Mouse (Mus musculus): ENCODE results near the gene Diras1. TPM values are rescaled to one million over a fixed set of nuclear protein-coding genes. Genes with fewer than 3 reads are reported as not detected.
A peak's percentile ranks its signal among the peaks of the same experiment; 100 is the strongest.
"Not testable (repeated sequence)": the region's sequence is repeated elsewhere in the genome, so short reads cannot be mapped to it uniquely, and the experiment has no call there.

Gene Diras1
- polyA plus RNA-seq (2016; fragmentation: Nextera tagmentation; extraction: Ambion mirVana) = 8.7 and 11.6 TPM in 2 replicates

- ATAC-seq (ENCODE audit: low FRiP score) = no peak
- Histone ChIP-seq H3K27ac (no peak within 1 kb of the TSS), H3K9me3 (no peaks in the 10 kb centered on the region), H3K27me3 (peaks cover 54% of the 10 kb centered on the region), H3K4me3 (replicated peaks) (peak within 1 kb of the TSS; percentile 48), H3K4me2 (peak within 1 kb of the TSS; percentile 79), H3K36me3 (replicated peaks) (peaks cover 8% of the 10 kb centered on the region), H3K4me1 (peaks cover 13% of the 10 kb centered on the region), H3K9ac (peak within 1 kb of the TSS; percentile 64)
- WGBS = 50% methylated on average over 11 of the region's 12 CpGs
Measured at GRCm38 (mm10) chr10:81025639-81026275, at the start of gene Diras1. Gene Diras1 (minus strand): TSS chr10:81025662.

GRCm38 (mm10) chr10:81073464-81073863, 48.0 kb upstream of the Diras1 start:
- ATAC-seq (ENCODE audit: low FRiP score) = no peak
- Histone ChIP-seq H3K27ac (no peak overlapping the region), H3K27me3 (no peaks in the 10 kb centered on the region), H3K9me3 (no peaks in the 10 kb centered on the region), H3K9ac (no peak overlapping the region), H3K36me3 (replicated peaks) (peaks cover 62% of the 10 kb centered on the region), H3K4me2 (no peak overlapping the region), H3K4me1 (peaks cover 24% of the 10 kb centered on the region), H3K4me3 (replicated peaks) (no peak overlapping the region)
- WGBS = 67% methylated on average over 7 of the region's 7 CpGs

GRCm38 (mm10) chr10:81072290-81072689, 46.8 kb upstream of the Diras1 start:
- no peaks in the 10 kb centered on the region for H3K9me3 ChIP-seq
- H3K27me3 ChIP-seq = no peaks in the 10 kb centered on the region
- no peak overlapping the region for H3K4me2 ChIP-seq
- no peak overlapping the region for H3K4me3 ChIP-seq (replicated peaks)
- peaks cover 24% of the 10 kb centered on the region for H3K4me1 ChIP-seq
- WGBS = 94% methylated on average over 8 of the region's 8 CpGs
- H3K9ac ChIP-seq = no peak overlapping the region
- no peak overlapping the region for H3K27ac ChIP-seq
- ATAC-seq (ENCODE audit: low FRiP score) = no peak
- H3K36me3 ChIP-seq (replicated peaks) = peaks cover 50% of the 10 kb centered on the region

- peak within 1 kb of the TSS; percentile 69 for H3K27ac ChIP-seq
- no peaks in the 10 kb centered on the region for H3K27me3 ChIP-seq
- peak within 1 kb of the TSS; percentile 81 for H3K4me2 ChIP-seq
Measured at GRCm38 (mm10) chr10:81069836-81070235, 44.4 kb upstream of the Diras1 start, which contains the start of gene Thop1. Gene Thop1 (plus strand): TSS chr10:81070035.

GRCm38 (mm10) chr10:81068706-81069105, 43.2 kb upstream of the Diras1 start:
- H3K27ac ChIP-seq = no peak overlapping the region
- H3K9ac ChIP-seq = no peak overlapping the region
- no peak overlapping the region for H3K4me2 ChIP-seq

More at GRCm38 (mm10) chr10:81069836-81070235, 44.4 kb upstream of the Diras1 start, which contains the start of gene Thop1:
- Histone ChIP-seq H3K9ac (peak within 1 kb of the TSS; percentile 82), H3K9me3 (no peaks in the 10 kb centered on the region), H3K36me3 (replicated peaks) (peaks cover 27% of the 10 kb centered on the region), H3K4me1 (peaks cover 26% of the 10 kb centered on the region), H3K4me3 (replicated peaks) (peak within 1 kb of the TSS; percentile 74)
- ATAC-seq (ENCODE audit: low FRiP score) = peak; percentile 98
- 0% methylated on average over 33 of the region's 35 CpGs for WGBS

GRCm38 (mm10) chr10:81064519-81064918, 39.1 kb upstream of the Diras1 start:
- not testable (repeated sequence) for H3K4me2 ChIP-seq; H3K4me3 ChIP-seq (replicated peaks); H3K27ac ChIP-seq; ATAC-seq (ENCODE audit: low FRiP score); H3K9ac ChIP-seq; H3K27me3 ChIP-seq; H3K36me3 ChIP-seq (replicated peaks); H3K9me3 ChIP-seq
- WGBS = 92% methylated on average over 8 of the region's 8 CpGs
- H3K4me1 ChIP-seq = peaks cover 11% of the 10 kb centered on the region

More at GRCm38 (mm10) chr10:81068706-81069105, 43.2 kb upstream of the Diras1 start:
- H3K27me3 ChIP-seq = no peaks in the 10 kb centered on the region
- no peak overlapping the region for H3K4me3 ChIP-seq (replicated peaks)
- H3K9me3 ChIP-seq = no peaks in the 10 kb centered on the region
- peaks cover 26% of the 10 kb centered on the region for H3K4me1 ChIP-seq
- no peak for ATAC-seq (ENCODE audit: low FRiP score)
- WGBS = 75% methylated on average over 5 of the region's 5 CpGs
- H3K36me3 ChIP-seq (replicated peaks) = peaks cover 15% of the 10 kb centered on the region

GRCm38 (mm10) chr10:81062710-81063109, 37.2 kb upstream of the Diras1 start:
- H3K36me3 ChIP-seq (replicated peaks) = peaks cover 6% of the 10 kb centered on the region; the same call in 1 of the 2 replicates
- no peak overlapping the region for H3K4me3 ChIP-seq (replicated peaks)
- H3K27ac ChIP-seq = no peak overlapping the region
- no peak for ATAC-seq (ENCODE audit: low FRiP score)
- H3K9ac ChIP-seq = no peak overlapping the region
- no peaks in the 10 kb centered on the region for H3K27me3 ChIP-seq
- H3K4me1 ChIP-seq = peaks cover 22% of the 10 kb centered on the region
- H3K4me2 ChIP-seq = no peak overlapping the region
- WGBS = 69% methylated on average over 4 of the region's 4 CpGs
- H3K9me3 ChIP-seq = no peaks in the 10 kb centered on the region

GRCm38 (mm10) chr10:81059603-81060543, 34.4 kb upstream of the Diras1 start, which contains the start of gene Sgta:
Gene Sgta (minus strand): TSS chr10:81060181.
- Histone ChIP-seq H3K27me3 (no peaks in the 10 kb centered on the region), H3K36me3 (replicated peaks) (peaks cover 9% of the 10 kb centered on the region), H3K4me2 (peak within 1 kb of the TSS; percentile 91), H3K9ac (peak within 1 kb of the TSS; percentile 85), H3K4me3 (replicated peaks) (peak within 1 kb of the TSS; percentile 80), H3K4me1 (peaks cover 28% of the 10 kb centered on the region), H3K9me3 (no peaks in the 10 kb centered on the region), H3K27ac (peak within 1 kb of the TSS; percentile 63; the same call in 1 of the 2 replicates)
- peak; percentile 97 for ATAC-seq (ENCODE audit: low FRiP score)
- under 1% methylated on average over 48 of the region's 48 CpGs for WGBS

- Histone ChIP-seq H3K27ac (no peak overlapping the region), H3K4me2 (peak overlapping the region; percentile 91), H3K4me3 (replicated peaks) (peak overlapping the region; percentile 80), H3K4me1 (peaks cover 28% of the 10 kb centered on the region), H3K27me3 (no peaks in the 10 kb centered on the region), H3K36me3 (replicated peaks) (peaks cover 9% of the 10 kb centered on the region), H3K9me3 (no peaks in the 10 kb centered on the region), H3K9ac (peak overlapping the region; percentile 85)
- WGBS = 92% methylated on average over 6 of the region's 6 CpGs
- ATAC-seq (ENCODE audit: low FRiP score) = no peak
Measured at GRCm38 (mm10) chr10:81058896-81059295, 33.4 kb upstream of the Diras1 start.

GRCm38 (mm10) chr10:81057406-81058130, 32.1 kb upstream of the Diras1 start:
- Histone ChIP-seq H3K27ac (no peak overlapping the region), H3K27me3 (no peaks in the 10 kb centered on the region), H3K9me3 (no peaks in the 10 kb centered on the region), H3K4me2 (no peak overlapping the region; the same call in 1 of the 2 replicates), H3K4me3 (replicated peaks) (no peak overlapping the region), H3K9ac (peak overlapping the region; percentile 33; the same call in 1 of the 2 replicates), H3K36me3 (replicated peaks) (peaks cover 9% of the 10 kb centered on the region), H3K4me1 (peaks cover 28% of the 10 kb centered on the region)
- 95% methylated on average over 23 of the region's 23 CpGs for WGBS
- no peak for ATAC-seq (ENCODE audit: low FRiP score)

GRCm38 (mm10) chr10:81055802-81056340, 30.4 kb upstream of the Diras1 start:
- H3K27ac ChIP-seq; H3K4me2 ChIP-seq; H3K4me3 ChIP-seq (replicated peaks); H3K9me3 ChIP-seq; ATAC-seq (ENCODE audit: low FRiP score); H3K27me3 ChIP-seq; H3K9ac ChIP-seq: not testable (repeated sequence)
- Histone ChIP-seq H3K36me3 (replicated peaks) (peaks cover 26% of the 10 kb centered on the region), H3K4me1 (peaks cover 28% of the 10 kb centered on the region)
- WGBS = 85% methylated on average over 11 of the region's 11 CpGs
